Mouse (Mus musculus): ENCODE measurements around the gene Gm10959. TPM values are rescaled to one million over a fixed set of nuclear protein-coding genes. Genes with fewer than 3 reads are reported as not detected.

The Gm10959 gene
- polyA plus RNA-seq, 1 experiment from 2014 or later, result not detected

DNA sequence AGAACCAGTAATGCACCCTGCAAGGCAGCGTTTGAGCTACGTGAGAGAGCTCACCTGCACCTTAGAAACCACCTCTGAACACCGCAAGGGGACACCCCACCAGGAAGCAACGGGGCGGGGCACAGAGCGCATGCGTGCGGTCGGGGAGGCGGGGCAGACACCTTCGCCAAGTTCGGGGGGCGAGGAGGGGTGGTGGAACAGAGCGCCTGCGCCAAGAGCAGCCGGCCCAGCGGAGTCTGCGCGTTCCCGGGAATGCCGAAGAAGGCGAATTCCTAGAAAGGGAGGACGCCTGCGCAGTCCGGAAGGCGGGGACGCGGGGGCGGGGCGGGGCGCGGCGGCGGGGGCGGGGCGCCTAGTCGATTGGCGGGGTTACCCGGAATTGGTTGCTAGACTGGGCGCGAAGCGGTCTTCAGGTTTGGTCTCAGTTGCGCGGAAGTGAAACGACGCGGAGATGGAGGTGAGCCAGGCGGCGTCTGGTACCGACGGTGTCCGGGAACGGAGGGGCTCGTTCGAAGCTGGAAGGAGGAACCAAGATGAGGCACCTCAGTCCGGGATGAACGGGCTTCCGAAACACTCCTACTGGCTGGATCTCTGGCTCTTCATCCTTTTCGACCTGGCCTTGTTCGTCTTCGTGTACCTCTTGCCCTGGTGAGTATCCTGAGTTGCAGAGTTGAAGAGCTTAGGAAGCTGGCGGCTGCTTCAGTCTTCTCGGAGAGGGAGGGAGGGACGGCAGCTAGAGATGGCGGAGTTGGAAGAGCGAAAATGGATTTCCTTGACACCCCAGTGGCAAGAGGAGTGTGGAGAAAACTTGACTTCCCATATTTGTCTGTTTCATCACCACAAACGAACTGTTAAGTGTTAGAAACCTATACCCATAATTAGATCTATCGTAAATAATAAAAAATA lies 5.1 kb upstream of the Gm10959 start, which contains the start of gene 1810037I17Rik:
Gene 1810037I17Rik (plus strand): TSS at position 195 of the 906 bp plus-strand sequence.
- WGBS, result under 1% methylated on average over 66 of the region's 68 CpGs
- Histone ChIP-seq H3K27ac (ENCODE audit: low read depth, low read length) (peak within 1 kb of the TSS; percentile 82), H3K9me3 (ENCODE audit: control insufficient read depth, low read length) (no peaks in the 10 kb centered on the region), H3K4me1 (replicated peaks; ENCODE audit: control insufficient read depth, insufficient read depth, low read length) (peaks cover 5% of the 10 kb centered on the region), H3K4me3 (ENCODE audit: low read depth, low read length) (peak within 1 kb of the TSS; percentile 65), H3K36me3 (ENCODE audit: control insufficient read depth, insufficient read depth, low read length) (0 out of 2 replicates have a peak, but pooled peaks cover 4% of the 10 kb centered on the region), H3K9ac (ENCODE audit: low read depth, low read length) (peak within 1 kb of the TSS; percentile 76), H3K4me2 (peak within 1 kb of the TSS; percentile 77), H3K27me3 (replicated peaks; ENCODE audit: control insufficient read depth, insufficient read depth, low read length) (no peaks in the 10 kb centered on the region)
- ATAC-seq (replicated peaks; ENCODE audit: low FRiP score) (peak; percentile 94), DNase-seq (ENCODE audit: low spot score) (peak; percentile 98)

DNA sequence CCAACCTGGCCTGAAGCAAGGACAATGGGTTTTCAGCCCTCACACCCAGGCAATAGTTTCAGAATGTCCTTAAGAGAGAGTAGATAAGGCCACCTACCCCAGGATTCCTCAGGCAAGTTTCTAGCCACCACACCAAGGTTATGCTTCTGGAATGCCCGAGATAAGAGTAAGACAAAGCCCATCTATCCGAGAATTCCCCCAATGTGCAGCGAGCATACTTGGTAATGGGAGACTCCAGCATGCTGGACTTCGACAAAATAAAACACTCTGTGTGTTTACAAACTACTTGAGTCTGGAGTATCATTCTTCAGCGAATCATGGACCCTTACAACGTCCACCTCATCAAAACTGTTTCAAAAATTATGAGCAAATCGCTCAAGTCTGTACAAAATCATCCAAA lies 4.0 kb upstream of the Gm10959 start:
- H3K4me3 ChIP-seq (ENCODE audit: low read depth, low read length), result peak overlapping the region; percentile 65
- no peaks in the 10 kb centered on the region for H3K9me3 ChIP-seq (ENCODE audit: control insufficient read depth, low read length)
- peaks cover 5% of the 10 kb centered on the region for H3K4me1 ChIP-seq (replicated peaks; ENCODE audit: control insufficient read depth, insufficient read depth, low read length)
- H3K27me3 ChIP-seq (replicated peaks; ENCODE audit: control insufficient read depth, insufficient read depth, low read length), result no peaks in the 10 kb centered on the region
- H3K36me3 ChIP-seq (ENCODE audit: control insufficient read depth, insufficient read depth, low read length), result 0 out of 2 replicates have a peak, but pooled peaks cover 4% of the 10 kb centered on the region
- WGBS, result 36% methylated on average over 7 of the region's 7 CpGs
- no peak overlapping the region for H3K9ac ChIP-seq (ENCODE audit: low read depth, low read length)
- H3K4me2 ChIP-seq, result peak overlapping the region; percentile 77
- ATAC-seq (replicated peaks; ENCODE audit: low FRiP score), result no peak
- no peak for DNase-seq (ENCODE audit: low spot score)
- peak overlapping the region; percentile 8; the same call in 1 of the 2 replicates for H3K27ac ChIP-seq (ENCODE audit: low read depth, low read length)

DNA sequence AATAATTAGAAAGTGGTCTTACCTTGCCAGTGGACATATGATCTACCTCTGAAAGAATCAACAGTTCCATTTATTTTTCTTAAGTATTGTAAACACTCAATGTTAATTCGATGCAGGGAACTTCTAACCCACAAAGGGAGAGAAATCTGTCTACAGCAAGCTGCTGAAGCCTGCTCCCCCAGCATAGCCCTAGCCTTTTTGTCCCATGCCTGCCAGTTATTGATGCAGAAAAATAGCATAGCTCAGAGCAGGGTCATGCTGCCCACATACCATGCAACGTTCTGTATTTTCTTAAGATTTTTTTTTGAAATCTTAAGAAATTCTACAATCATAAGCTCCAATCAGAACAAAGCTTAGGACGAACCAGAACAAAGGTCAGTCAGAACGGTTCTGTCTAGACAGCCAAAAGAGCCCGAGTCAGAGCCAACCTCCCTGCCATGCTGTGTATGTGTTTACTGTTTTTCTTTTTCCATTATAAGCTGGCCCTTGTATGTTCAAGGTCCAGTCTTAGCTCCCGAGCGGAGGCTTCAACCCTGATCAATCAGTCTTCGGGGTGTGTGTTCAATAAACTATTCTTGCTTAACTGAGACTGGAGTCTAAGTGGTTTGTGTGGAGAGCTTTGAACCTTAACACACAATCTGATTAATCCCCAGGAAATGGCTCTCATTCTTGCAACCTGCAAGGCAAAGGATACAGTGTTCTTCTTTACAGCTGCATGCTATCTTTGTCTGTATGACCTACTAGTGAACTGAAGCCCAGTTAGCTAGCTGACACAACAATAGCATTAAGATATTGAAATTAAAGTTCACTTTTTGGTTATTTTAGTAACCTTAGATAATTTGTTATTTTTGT lies 2.7 kb upstream of the Gm10959 start:
- no peaks in the 10 kb centered on the region for H3K27me3 ChIP-seq (replicated peaks; ENCODE audit: control insufficient read depth, insufficient read depth, low read length)
- ATAC-seq (replicated peaks; ENCODE audit: low FRiP score) (no peak), DNase-seq (ENCODE audit: low spot score) (no peak)
- H3K9me3 ChIP-seq (ENCODE audit: control insufficient read depth, low read length), result no peaks in the 10 kb centered on the region
- H3K4me2 ChIP-seq, result no peak overlapping the region
- peaks cover 5% of the 10 kb centered on the region for H3K4me1 ChIP-seq (replicated peaks; ENCODE audit: control insufficient read depth, insufficient read depth, low read length)
- 0 out of 2 replicates have a peak, but pooled peaks cover 4% of the 10 kb centered on the region for H3K36me3 ChIP-seq (ENCODE audit: control insufficient read depth, insufficient read depth, low read length)
- no peak overlapping the region for H3K9ac ChIP-seq (ENCODE audit: low read depth, low read length)
- WGBS, result 83% methylated on average over 8 of the region's 8 CpGs
- no peak overlapping the region for H3K27ac ChIP-seq (ENCODE audit: low read depth, low read length)
- H3K4me3 ChIP-seq (ENCODE audit: low read depth, low read length), result no peak overlapping the region

DNA sequence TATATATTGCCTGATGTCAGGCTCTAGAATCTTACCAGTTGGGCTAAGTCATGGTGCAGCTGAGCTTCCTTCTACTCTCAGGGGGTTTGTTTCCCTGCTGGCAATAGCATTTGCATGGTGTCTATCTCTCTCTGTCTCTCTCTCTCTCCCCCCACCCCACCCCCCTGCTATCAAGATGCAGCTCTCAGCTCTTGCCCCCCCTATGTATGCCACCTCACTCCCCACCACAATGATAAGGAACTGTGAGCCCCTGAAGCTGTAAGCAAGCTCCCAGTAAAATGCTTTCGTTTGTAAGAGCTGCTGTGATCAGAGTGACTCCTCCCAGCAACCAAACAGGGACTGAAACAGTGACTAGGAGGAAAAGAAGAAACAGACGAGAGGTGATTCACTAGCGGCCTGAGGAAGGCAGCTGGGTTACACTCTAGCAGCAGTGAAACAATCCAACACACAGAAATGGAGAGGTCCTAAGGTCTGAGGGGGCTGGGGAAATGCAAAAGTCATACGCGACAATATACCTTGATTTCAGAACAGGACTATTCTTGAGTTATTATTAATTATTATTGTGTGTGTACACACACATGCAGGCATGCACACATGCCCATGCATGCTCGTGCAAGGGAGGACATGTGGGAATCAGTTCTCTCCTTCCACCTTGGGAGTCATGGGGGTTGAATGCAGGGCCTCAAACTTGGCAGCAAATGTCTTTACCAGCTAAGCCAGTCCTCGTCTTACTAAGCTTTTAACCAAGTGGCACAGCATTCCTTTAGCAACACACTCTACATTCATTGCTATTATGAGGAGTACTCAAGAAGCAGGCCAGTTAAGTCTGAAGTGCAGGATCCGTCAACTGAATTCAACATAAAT lies 1.6 kb upstream of the Gm10959 start:
- no peak overlapping the region for H3K9ac ChIP-seq (ENCODE audit: low read depth, low read length)
- no peaks in the 10 kb centered on the region for H3K27me3 ChIP-seq (replicated peaks; ENCODE audit: control insufficient read depth, insufficient read depth, low read length)
- no peak overlapping the region for H3K4me3 ChIP-seq (ENCODE audit: low read depth, low read length)
- H3K9me3 ChIP-seq (ENCODE audit: control insufficient read depth, low read length), result no peaks in the 10 kb centered on the region
- WGBS, result 58% methylated on average over 8 of the region's 8 CpGs
- DNase-seq (ENCODE audit: low spot score) (no peak), ATAC-seq (replicated peaks; ENCODE audit: low FRiP score) (0 out of 2 replicates have a peak, but pooled peaks have one; percentile 3)
- no peak overlapping the region for H3K27ac ChIP-seq (ENCODE audit: low read depth, low read length)
- 0 out of 2 replicates have a peak overlapping the region, but pooled peaks have one; percentile 3 for H3K4me2 ChIP-seq
- no peaks in the 10 kb centered on the region for H3K36me3 ChIP-seq (ENCODE audit: control insufficient read depth, insufficient read depth, low read length)
- peaks cover 5% of the 10 kb centered on the region for H3K4me1 ChIP-seq (replicated peaks; ENCODE audit: control insufficient read depth, insufficient read depth, low read length)

DNA sequence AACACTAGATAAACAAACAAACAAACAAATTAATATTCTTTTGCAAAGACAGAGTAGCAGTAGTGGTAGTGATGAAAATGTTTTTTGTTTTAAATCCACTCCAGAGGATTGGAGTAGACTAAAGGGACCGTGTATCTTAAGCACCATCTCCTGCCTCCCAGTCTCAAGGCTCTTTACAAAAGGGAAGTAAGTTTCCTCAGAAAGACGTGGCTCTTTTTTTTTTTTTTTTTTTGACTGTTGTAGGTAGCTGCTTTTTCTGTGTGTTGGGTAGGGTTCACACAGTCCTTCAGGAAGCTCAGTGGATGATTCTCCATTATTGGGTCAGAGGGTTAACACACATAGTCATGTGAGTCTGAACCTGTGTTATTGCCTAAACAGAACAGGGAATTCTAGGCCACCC lies 488 bp downstream of the Gm10959 start:
- Histone ChIP-seq H3K9me3 (ENCODE audit: control insufficient read depth, low read length) (no peaks in the 10 kb centered on the region), H3K36me3 (ENCODE audit: control insufficient read depth, insufficient read depth, low read length) (no peaks in the 10 kb centered on the region), H3K4me2 (no peak overlapping the region), H3K27ac (ENCODE audit: low read depth, low read length) (no peak overlapping the region), H3K4me1 (replicated peaks; ENCODE audit: control insufficient read depth, insufficient read depth, low read length) (peaks cover 5% of the 10 kb centered on the region), H3K4me3 (ENCODE audit: low read depth, low read length) (no peak overlapping the region), H3K27me3 (replicated peaks; ENCODE audit: control insufficient read depth, insufficient read depth, low read length) (no peaks in the 10 kb centered on the region), H3K9ac (ENCODE audit: low read depth, low read length) (no peak overlapping the region)
- 50% methylated on average over 2 of the region's 2 CpGs for WGBS
- DNase-seq (ENCODE audit: low spot score), result no peak
- no peak for ATAC-seq (replicated peaks; ENCODE audit: low FRiP score)

DNA sequence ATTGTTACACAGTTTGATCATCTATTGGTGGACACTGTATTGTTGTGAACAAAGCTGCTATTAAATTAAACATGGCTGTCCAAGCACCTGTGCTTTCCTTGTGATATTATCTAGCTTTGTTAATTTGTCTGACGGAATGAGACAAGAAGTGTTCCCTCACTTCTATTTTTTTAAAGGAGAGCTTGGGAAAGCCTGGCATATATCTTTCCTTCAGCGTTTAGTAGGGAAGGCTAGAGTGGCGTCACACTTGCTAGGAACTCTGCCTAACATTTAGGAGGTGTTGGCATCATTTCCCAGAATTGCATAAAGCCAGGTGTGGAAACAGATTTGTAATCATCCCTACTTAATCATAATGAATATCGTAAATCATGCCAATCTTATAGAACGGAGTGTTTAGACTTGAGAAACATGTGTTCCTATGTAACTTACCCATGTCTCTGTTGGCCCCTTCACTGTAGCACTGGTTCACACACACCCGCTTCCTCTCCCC lies 2.9 kb downstream of the Gm10959 start:
- WGBS, result 79% methylated on average over 6 of the region's 6 CpGs
- no peak overlapping the region for H3K4me2 ChIP-seq
- no peak overlapping the region for H3K27ac ChIP-seq (ENCODE audit: low read depth, low read length)
- H3K9me3 ChIP-seq (ENCODE audit: control insufficient read depth, low read length), result no peaks in the 10 kb centered on the region
- DNase-seq (ENCODE audit: low spot score), result no peak
- no peak overlapping the region for H3K4me3 ChIP-seq (ENCODE audit: low read depth, low read length)
- H3K27me3 ChIP-seq (replicated peaks; ENCODE audit: control insufficient read depth, insufficient read depth, low read length), result no peaks in the 10 kb centered on the region
- H3K36me3 ChIP-seq (ENCODE audit: control insufficient read depth, insufficient read depth, low read length), result no peaks in the 10 kb centered on the region
- ATAC-seq (replicated peaks; ENCODE audit: low FRiP score), result no peak
- H3K9ac ChIP-seq (ENCODE audit: low read depth, low read length), result no peak overlapping the region
- peaks cover 5% of the 10 kb centered on the region for H3K4me1 ChIP-seq (replicated peaks; ENCODE audit: control insufficient read depth, insufficient read depth, low read length)

DNA sequence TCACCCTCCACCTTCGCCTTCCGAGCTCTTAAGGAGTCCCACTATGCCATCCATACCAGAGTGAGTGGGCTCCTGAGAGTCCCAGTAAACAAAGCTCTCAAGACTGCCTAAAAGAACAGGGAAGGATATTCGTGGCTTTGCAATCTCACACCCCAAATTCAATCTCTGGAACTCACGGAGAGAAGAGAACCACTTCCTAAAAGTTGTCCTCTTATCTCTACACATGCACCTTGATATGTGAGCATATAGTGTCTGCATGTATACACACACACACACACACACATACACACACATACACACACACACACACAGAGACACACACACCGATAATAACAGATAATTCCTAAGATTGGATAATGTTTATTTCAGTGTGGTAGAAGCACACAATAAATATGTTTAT lies 3.7 kb downstream of the Gm10959 start:
- no peaks in the 10 kb centered on the region for H3K9me3 ChIP-seq (ENCODE audit: control insufficient read depth, low read length)
- no peak overlapping the region for H3K27ac ChIP-seq (ENCODE audit: low read depth, low read length)
- no peak for ATAC-seq (replicated peaks; ENCODE audit: low FRiP score)
- H3K36me3 ChIP-seq (ENCODE audit: control insufficient read depth, insufficient read depth, low read length), result no peaks in the 10 kb centered on the region
- H3K4me1 ChIP-seq (replicated peaks; ENCODE audit: control insufficient read depth, insufficient read depth, low read length), result peaks cover 4% of the 10 kb centered on the region
- no peak for DNase-seq (ENCODE audit: low spot score)
- no peak overlapping the region for H3K4me3 ChIP-seq (ENCODE audit: low read depth, low read length)
- H3K27me3 ChIP-seq (replicated peaks; ENCODE audit: control insufficient read depth, insufficient read depth, low read length), result no peaks in the 10 kb centered on the region
- H3K9ac ChIP-seq (ENCODE audit: low read depth, low read length), result no peak overlapping the region
- H3K4me2 ChIP-seq, result no peak overlapping the region
- WGBS, result 67% methylated on average over 5 of the region's 5 CpGs

DNA sequence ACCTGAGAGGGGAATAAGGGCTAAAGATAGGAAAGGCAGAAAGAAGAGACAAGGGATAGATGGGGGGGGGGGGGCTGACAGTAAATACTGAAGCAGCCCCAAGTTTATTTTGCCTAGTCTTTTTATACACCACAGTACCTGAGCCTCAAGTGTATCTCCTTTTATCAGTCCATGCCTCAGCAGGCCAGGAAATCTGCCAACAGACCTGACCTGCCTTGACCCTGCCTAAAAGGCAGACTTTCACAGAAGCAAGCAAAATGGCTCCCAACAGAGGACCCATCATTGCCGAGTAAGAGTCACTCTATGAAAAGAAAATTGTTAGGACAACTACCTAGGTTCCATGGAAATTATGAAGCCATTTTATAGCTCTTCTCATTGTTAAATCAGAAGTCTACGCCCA lies 11.3 kb downstream of the Gm10959 start:
- DNase-seq (ENCODE audit: low spot score) (no peak), ATAC-seq (replicated peaks; ENCODE audit: low FRiP score) (no peak)
- Histone ChIP-seq H3K4me2 (no peak overlapping the region), H3K36me3 (ENCODE audit: control insufficient read depth, insufficient read depth, low read length) (no peaks in the 10 kb centered on the region), H3K27ac (ENCODE audit: low read depth, low read length) (no peak overlapping the region), H3K27me3 (replicated peaks; ENCODE audit: control insufficient read depth, insufficient read depth, low read length) (no peaks in the 10 kb centered on the region), H3K4me3 (ENCODE audit: low read depth, low read length) (no peak overlapping the region), H3K9me3 (ENCODE audit: control insufficient read depth, low read length) (no peaks in the 10 kb centered on the region), H3K9ac (ENCODE audit: low read depth, low read length) (no peak overlapping the region), H3K4me1 (replicated peaks; ENCODE audit: control insufficient read depth, insufficient read depth, low read length) (no peaks in the 10 kb centered on the region)
- WGBS, result 88% methylated on average over 2 of the region's 2 CpGs

Measured in liver, embryonic 11.5 days (tissue).